Mouse (Mus musculus): Measurements from ENCODE around the gene Clstn3.

GRCm38 (mm10) chr6:124488952-124489351 lies 24.4 kb upstream of the Clstn3 start:
- TF ChIP-seq CTCF (IDR thresholded peaks at IDR 0.05; ENCODE audit: extremely low read depth, insufficient read length, insufficient replicate concordance, low read depth, low read length) (no peak), POLR2A (IDR thresholded peaks at IDR 0.05; ENCODE audit: low read depth, low read length) (no peak)
